Mouse (Mus musculus): ENCODE results near the gene Ankrd11. TPM values are rescaled to one million over a fixed set of nuclear protein-coding genes. Genes with fewer than 3 reads are reported as not detected.

The Ankrd11 gene
- total RNA-seq, 2 experiments from 2014 or later, result 47.4 to 55.4 TPM

Other genes starting within 250 kb of the Ankrd11 start
- 10 to 100 TPM; 15.6 to 20.4 TPM for gene Cdh15, start 194.3 kb downstream of the Ankrd11 start, total RNA-seq (2021)
- gene Spg7, start 20.7 kb upstream of the Ankrd11 start, total RNA-seq (2021), result 10 to 100 TPM; 60.6 to 71.8 TPM
- gene Rpl13, start 60.1 kb upstream of the Ankrd11 start, total RNA-seq (2021), result 100 to 1,000 TPM; 328 to 417 TPM
- gene Cpne7, start 75.1 kb upstream of the Ankrd11 start, total RNA-seq (2021), result under 1 TPM in 1 of 2 experiments, not detected in 1; 0.23 TPM
- 1 to 10 TPM; 2.8 to 3.0 TPM for gene Sult5a1, start 116.0 kb upstream of the Ankrd11 start, total RNA-seq (2021)
- gene Dpep1, start 144.0 kb upstream of the Ankrd11 start, total RNA-seq (2021), result 10 to 100 TPM; 11.7 to 14.6 TPM
- gene Chmp1a, start 170.5 kb upstream of the Ankrd11 start, total RNA-seq (2021), result 10 to 100 TPM; 47.8 to 49.7 TPM
- gene Spata33, start 170.6 kb upstream of the Ankrd11 start, total RNA-seq (2021), result 1 to 10 TPM in 1 of 2 experiments, under 1 TPM in 1; 0.72 to 1.2 TPM
- 10 to 100 TPM; 10.6 to 12.7 TPM for gene Cdk10, start 182.6 kb upstream of the Ankrd11 start, total RNA-seq (2021)
- gene Spata2l, start 194.0 kb upstream of the Ankrd11 start, total RNA-seq (2021), result 1 to 10 TPM; 1.3 to 1.4 TPM
- gene Zfp276, start 211.9 kb upstream of the Ankrd11 start, total RNA-seq (2021), result 1 to 10 TPM; 5.0 to 5.1 TPM
- 10 to 100 TPM; 16.3 to 17.8 TPM for gene Vps9d1, start 212.1 kb upstream of the Ankrd11 start, total RNA-seq (2021)

Measured in gastrocnemius, postnatal 36 days (tissue).